Mouse (Mus musculus): ENCODE measurements at regions not wholly inside any gene's neighbourhood (a gene's known extent, or its start where the extent isn't known, plus 50 kb on each side); places are given as distances from the start of the nearest gene placed in this dataset.

GRCm38 (mm10) chr4:114721386-114721785 is 100.1 kb upstream of the Gm12830 start:
- no peak for TF ChIP-seq POLR2A (IDR thresholded peaks at IDR 0.05; ENCODE audit: control insufficient read depth, extremely low read depth, insufficient read depth, low read length, poor library complexity)
- no peak for TF ChIP-seq CTCF (IDR thresholded peaks at IDR 0.05; ENCODE audit: borderline replicate concordance, control insufficient read depth, extremely low read depth, insufficient read depth, low read length, poor library complexity)

Measured in thymus, adult 2 months (tissue).